Mouse (Mus musculus) midbrain, embryonic 12.5 days (tissue): ENCODE measurements around the gene Zfp1. TPM values are rescaled to one million over a fixed set of nuclear protein-coding genes. Genes with fewer than 3 reads are reported as not detected.

Source experiments
- ATAC-seq: fragments of 200-750 bp; cut with Nextera tagmentation; 2 replicates; pipeline ENCODE4 v1.8.0; 2017; ENCODE audit warnings: low read depth, moderate TSS enrichment, moderate library complexity; ENCODE audit not compliant: low FRiP score
- H3K27ac ChIP-seq: fragments of 300-500 bp; sonication (generic); replicated peaks from 2 replicates; pipeline ENCODE4 v1.5.1; 2016; ENCODE audit warnings: mild to moderate bottlenecking
- H3K27me3 ChIP-seq: fragments of 300-500 bp; sonication (generic); 2 replicates; pipeline ENCODE4 v1.6.1; 2016; ENCODE audit warnings: mild to moderate bottlenecking
- H3K36me3 ChIP-seq: fragments of 300-500 bp; sonication (generic); 2 replicates; pipeline ENCODE4 v1.6.1; 2016
- H3K4me1 ChIP-seq: fragments of 300-500 bp; sonication (generic); 2 replicates; pipeline ENCODE4 v1.6.1; 2016
- H3K4me2 ChIP-seq: fragments of 300-500 bp; sonication (generic); replicated peaks from 2 replicates; pipeline ENCODE4 v1.6.1; 2016; ENCODE audit warnings: mild to moderate bottlenecking, moderate library complexity
- H3K4me3 ChIP-seq: fragments of 300-500 bp; sonication (generic); 2 replicates; pipeline ENCODE4 v1.5.1; 2016; ENCODE audit warnings: mild to moderate bottlenecking
- H3K9ac ChIP-seq: fragments of 300-500 bp; sonication (generic); replicated peaks from 2 replicates; pipeline ENCODE4 v1.6.1; 2016; ENCODE audit warnings: mild to moderate bottlenecking, moderate library complexity
- H3K9me3 ChIP-seq: fragments of 300-500 bp; sonication (generic); 2 replicates; pipeline ENCODE4 v1.6.1; 2016; ENCODE audit warnings: mild to moderate bottlenecking
- WGBS: fragments of 180-500 bp; shearing (Covaris S2); methylation state at CpG from one replicate; pipeline ENCODE4 v1.1.7; 2016; 5-methylcytosine and 5-hydroxymethylcytosine counted together
- microRNA-seq: library from miRNA; unstranded; fragments of <30 nt; microRNA quantifications from one replicate; pipeline ENCODE4, GENCODE M21; 2017
- polyA plus RNA-seq: library from polyadenylated mRNA; unstranded; fragments of >200 nt; fragmentation: Nextera tagmentation; extraction: Ambion mirVana; gene quantifications from 2 replicates; pipeline ENCODE4 v1.2.1, GENCODE M21; 2016

Gene Zfp1
- polyA plus RNA-seq, 1 experiment from 2014 or later: 24.3 TPM

DNA sequence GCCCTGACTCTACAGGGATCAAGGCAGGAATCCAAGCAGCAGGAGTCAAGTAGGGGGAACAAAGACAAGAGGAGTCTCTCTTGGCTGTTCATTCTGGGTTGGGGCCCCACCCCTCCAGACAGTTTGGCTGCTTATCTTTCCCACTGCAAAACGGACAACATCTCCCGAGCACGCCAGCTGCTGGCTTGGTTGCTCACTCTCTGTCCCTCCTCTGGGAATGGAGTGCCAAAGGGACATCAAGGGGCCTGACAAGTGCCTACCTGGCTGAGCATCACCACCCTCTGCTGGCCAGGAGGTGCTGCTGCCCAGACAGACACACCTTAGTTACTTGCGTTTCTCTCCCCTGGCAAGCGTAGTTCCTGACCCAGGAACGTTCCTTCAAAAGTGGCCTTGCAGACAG, 74.7 kb downstream of the Zfp1 start:
- WGBS: 66% methylated on average over 6 of the region's 6 CpGs
- no peaks in the 10 kb centered on the region for H3K9me3 ChIP-seq
- H3K27ac ChIP-seq: peak overlapping the region; percentile 98
- H3K4me3 ChIP-seq: no peak overlapping the region
- peak overlapping the region; percentile 22; the same call in 1 of the 2 replicates for H3K4me2 ChIP-seq
- H3K27me3 ChIP-seq: no peaks in the 10 kb centered on the region
- peak overlapping the region; percentile 41; the same call in 1 of the 2 replicates for H3K9ac ChIP-seq
- 0 out of 2 replicates have a peak, but pooled peaks have one; percentile 7 for ATAC-seq
- peaks cover 47% of the 10 kb centered on the region for H3K36me3 ChIP-seq
- peaks cover 32% of the 10 kb centered on the region for H3K4me1 ChIP-seq

GRCm38 (mm10) chr8:111718937-111719336, 75.7 kb downstream of the Zfp1 start:
- peaks cover 32% of the 10 kb centered on the region for H3K4me1 ChIP-seq
- H3K4me3 ChIP-seq: no peak overlapping the region
- no peak overlapping the region for H3K9ac ChIP-seq
- H3K27me3 ChIP-seq: no peaks in the 10 kb centered on the region
- H3K27ac ChIP-seq: peak overlapping the region; percentile 98
- no peak for ATAC-seq
- H3K4me2 ChIP-seq: no peak overlapping the region
- 72% methylated on average over 5 of the region's 5 CpGs for WGBS
- peaks cover 37% of the 10 kb centered on the region for H3K36me3 ChIP-seq
- H3K9me3 ChIP-seq: no peaks in the 10 kb centered on the region

- ATAC-seq: no peak
- Histone ChIP-seq H3K27ac (0 out of 2 replicates have a peak overlapping the region, but pooled peaks have one; percentile 6), H3K9me3 (no peaks in the 10 kb centered on the region), H3K27me3 (no peaks in the 10 kb centered on the region), H3K36me3 (peaks cover 25% of the 10 kb centered on the region), H3K4me1 (peaks cover 32% of the 10 kb centered on the region), H3K9ac (no peak overlapping the region), H3K4me2 (no peak overlapping the region), H3K4me3 (no peak overlapping the region)
- WGBS: 75% methylated on average over 4 of the region's 4 CpGs
These were observed 76.9 kb downstream of the Zfp1 start for GRCm38 (mm10) chr8:111720115-111720544.

Small RNA genes lying within 50 kb of the gene (microRNA-seq; reads per million reads assigned to microRNA genes)
- not detected for gene Mir7076

Other genes starting within 250 kb of the Zfp1 start
- gene Fa2h, start 249.6 kb upstream of the Zfp1 start, polyA plus RNA-seq: 0.18 TPM in 1 of 2 replicates, not detected in the other
- 5.7 and 6.0 TPM in 2 replicates for gene Wdr59, start 121.3 kb upstream of the Zfp1 start, polyA plus RNA-seq
- 86.3 and 91.6 TPM in 2 replicates for gene Znrf1, start 107.3 kb upstream of the Zfp1 start, polyA plus RNA-seq
- gene Ldhd, start 13.0 kb upstream of the Zfp1 start, polyA plus RNA-seq: 0.41 and 0.46 TPM in 2 replicates
- gene Ctrb1, start 47.6 kb downstream of the Zfp1 start, polyA plus RNA-seq: not detected in 2 replicates
- 52.4 and 53.8 TPM in 2 replicates for gene Bcar1, start 100.4 kb downstream of the Zfp1 start, polyA plus RNA-seq
- 182 and 192 TPM in 2 replicates for gene Cfdp1, start 210.9 kb downstream of the Zfp1 start, polyA plus RNA-seq
- gene Tmem170, start 233.3 kb downstream of the Zfp1 start, polyA plus RNA-seq: 7.3 and 7.9 TPM in 2 replicates